Comparison of ENCODE assay signal across 9 mouse cellular contexts in the genomic region with DNA sequence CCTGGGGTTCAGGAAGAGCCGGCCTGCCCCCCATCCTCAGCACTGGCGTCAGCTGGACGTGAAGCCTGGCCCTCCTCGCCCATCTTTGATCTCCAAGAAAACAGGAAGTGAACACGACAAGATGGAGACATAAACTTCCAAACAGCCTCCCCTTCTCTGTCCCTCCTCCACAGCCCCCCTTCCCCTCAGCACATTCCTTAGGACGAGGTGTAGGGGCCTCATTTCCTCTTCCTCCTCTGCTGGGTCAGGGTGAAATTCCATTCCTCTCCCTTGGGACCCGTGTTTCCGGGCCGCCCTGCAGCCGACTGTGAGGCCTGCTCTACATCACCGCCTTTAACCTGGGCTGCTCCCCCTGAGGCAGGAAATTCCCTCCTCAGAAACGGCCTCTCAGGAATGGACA. TPM values are rescaled to one million over a fixed set of nuclear protein-coding genes. Genes with fewer than 3 reads are reported as not detected.
DNase-seq lines count a peak whose midpoint lies in the region; ATAC-seq and TF ChIP-seq lines count a peak whose summit lies in the region.
"Had no signal": no experiment of that assay in that cellular context is flagged by ENCODE, and none has a peak within 500 bp of the region (broad histone marks: within the 10 kb centered on the region; RNA-seq: fewer than 3 reads in every experiment).

No protein-coding gene starts in this region.

- H3K9ac ChIP-seq in midbrain, embryonic 16.5 days (ENCODE audit: low read depth, low read length) = no peak overlapping the region
- no peak overlapping the region for H3K9ac ChIP-seq in heart, adult 2 months (ENCODE audit: low read depth, low read length)
- H3K9ac ChIP-seq: midbrain, embryonic 12.5 days had no signal

- H3K79me2 ChIP-seq in heart, adult 2 months (replicated peaks; ENCODE audit: control insufficient read depth, insufficient read depth, low read length) = no peaks in the 10 kb centered on the region

- no peak overlapping the region for H3K4me2 ChIP-seq in midbrain, embryonic 16.5 days (ENCODE audit: low read length)
- H3K4me2 ChIP-seq: midbrain, embryonic 12.5 days had no signal

- no peaks in the 10 kb centered on the region for H3K9me3 ChIP-seq in midbrain, embryonic 10.5 days (replicated peaks)
- H3K9me3 ChIP-seq in midbrain, embryonic 16.5 days (replicated peaks; ENCODE audit: control insufficient read depth, low read length, poor library complexity, severe bottlenecking) = no peaks in the 10 kb centered on the region
- H3K9me3 ChIP-seq: midbrain, embryonic 12.5 days had no signal

- no peak overlapping the region for H3K4me3 ChIP-seq in midbrain, embryonic 10.5 days
- no peak overlapping the region for H3K4me3 ChIP-seq in midbrain, embryonic 16.5 days (ENCODE audit: low read depth, low read length)
- H3K4me3 ChIP-seq in heart, adult 2 months = no peak overlapping the region
- H3K4me3 ChIP-seq: midbrain, embryonic 12.5 days had no signal

- DNase-seq in midbrain, embryonic 10.5 days (ENCODE audit: low spot score) = no peak
- DNase-seq in heart, adult 2 months = peak; percentile 80 to 88
- DNase-seq in kidney, postnatal 10 days = peak; percentile 87
- DNase-seq in neural tube, embryonic 10.5 days (ENCODE audit: extremely low spot score, low spot score) = peak; percentile 44
- DNase-seq in retina, postnatal 1 day = no peak
- no peak for DNase-seq in ovary, postnatal 14 days (ENCODE audit: low spot score)
- no peak for DNase-seq in MN1 (ENCODE audit: low spot score)

- peaks cover 20% of the 10 kb centered on the region for H3K4me1 ChIP-seq in midbrain, embryonic 10.5 days
- H3K4me1 ChIP-seq in midbrain, embryonic 16.5 days (ENCODE audit: control insufficient read depth, insufficient read depth, low read length) = no peaks in the 10 kb centered on the region
- peaks cover 32% of the 10 kb centered on the region for H3K4me1 ChIP-seq in heart, adult 2 months (ENCODE audit: control insufficient read depth, insufficient read depth, low read length)

- peak overlapping the region; percentile 53 for H3K27ac ChIP-seq in midbrain, embryonic 10.5 days (replicated peaks)
- H3K27ac ChIP-seq in midbrain, embryonic 16.5 days (ENCODE audit: low read length) = no peak overlapping the region
- peak overlapping the region; percentile 90 for H3K27ac ChIP-seq in heart, adult 2 months
- H3K27ac ChIP-seq: midbrain, embryonic 12.5 days had no signal

- 0 out of 2 replicates have a peak, but pooled peaks have one; percentile 27 for TF ChIP-seq POLR2A in heart, adult 2 months (IDR thresholded peaks at IDR 0.05; ENCODE audit: insufficient read depth, low read depth, low read length)

- 67% methylated on average over 12 of the region's 12 CpGs for WGBS in midbrain, embryonic 10.5 days
- 77% methylated on average over 12 of the region's 12 CpGs for WGBS in midbrain, embryonic 16.5 days
- 28% methylated on average over 12 of the region's 12 CpGs for WGBS in heart, adult 2 months

- TF ChIP-seq EP300 in heart, adult 2 months (IDR thresholded peaks at IDR 0.05; ENCODE audit: insufficient read depth, low read depth, low read length) = peak; percentile 99

- no peak for ATAC-seq in midbrain, embryonic 16.5 days

- no peaks in the 10 kb centered on the region for H3K36me3 ChIP-seq in midbrain, embryonic 10.5 days
- no peaks in the 10 kb centered on the region for H3K36me3 ChIP-seq in midbrain, embryonic 16.5 days (ENCODE audit: control insufficient read depth, insufficient read depth, low read length)
- peaks cover 28% of the 10 kb centered on the region for H3K36me3 ChIP-seq in heart, adult 2 months (ENCODE audit: control insufficient read depth, insufficient read depth, low read length)
- H3K36me3 ChIP-seq: midbrain, embryonic 12.5 days had no signal

- no peaks in the 10 kb centered on the region for H3K27me3 ChIP-seq in midbrain, embryonic 10.5 days (ENCODE audit: low read depth, poor library complexity, severe bottlenecking)
- H3K27me3 ChIP-seq in midbrain, embryonic 16.5 days (ENCODE audit: control insufficient read depth, insufficient read depth, low read depth, low read length) = no peaks in the 10 kb centered on the region
- no peaks in the 10 kb centered on the region for H3K27me3 ChIP-seq in heart, adult 2 months (ENCODE audit: control insufficient read depth, insufficient read depth, low read length)
- H3K27me3 ChIP-seq: midbrain, embryonic 12.5 days had no signal

- intact Hi-C loops in heart, adult 2 months (cut with DNase I) = loop anchor here (1.0 to 2.0 kb wide), 2 partner anchors 10 to 17 kb away; partner anchors contain the start of gene Eng

- peak; percentile 26 for TF ChIP-seq CTCF in heart, adult 2 months (IDR thresholded peaks at IDR 0.05)

RNA-seq across cellular contexts. Expression of gene Eng, which starts 9.4 kb away (rescaled TPM):
- 25.6 and 29.2 TPM in 2 replicates for polyA plus RNA-seq in midbrain, embryonic 10.5 days (2016; fragmentation: Nextera tagmentation; extraction: Ambion mirVana)
- 27.2 and 30.3 TPM in 2 replicates for polyA plus RNA-seq in midbrain, embryonic 16.5 days (2015; fragmentation: Nextera tagmentation; extraction: Ambion mirVana)
- total RNA-seq in heart, adult 2 months (2021) = 100 to 1,000 TPM; 113 to 122 TPM
- 230 and 239 TPM in 2 replicates for polyA plus RNA-seq in heart, adult 2 months (2012; rRNA removed)

RNA-seq across cellular contexts. Expression of gene Ak1, which starts 34.3 kb away (rescaled TPM):
- polyA plus RNA-seq in midbrain, embryonic 10.5 days (2016; fragmentation: Nextera tagmentation; extraction: Ambion mirVana) = 26.4 and 30.3 TPM in 2 replicates
- polyA plus RNA-seq in midbrain, embryonic 16.5 days (2015; fragmentation: Nextera tagmentation; extraction: Ambion mirVana) = 107 and 108 TPM in 2 replicates
- total RNA-seq in heart, adult 2 months (2021) = 100 to 1,000 TPM; 606 to 670 TPM
- 584 and 623 TPM in 2 replicates for polyA plus RNA-seq in heart, adult 2 months (2012; rRNA removed)

RNA-seq across cellular contexts. Expression of gene Fpgs, which starts 48.1 kb away (rescaled TPM):
- 25.6 and 27.9 TPM in 2 replicates for polyA plus RNA-seq in midbrain, embryonic 10.5 days (2016; fragmentation: Nextera tagmentation; extraction: Ambion mirVana)
- 21.1 and 23.5 TPM in 2 replicates for polyA plus RNA-seq in midbrain, embryonic 16.5 days (2015; fragmentation: Nextera tagmentation; extraction: Ambion mirVana)
- total RNA-seq in heart, adult 2 months (2021) = 1 to 10 TPM; 4.6 to 5.7 TPM
- polyA plus RNA-seq in heart, adult 2 months (2012; rRNA removed) = 17.8 and 18.0 TPM in 2 replicates

RNA-seq across cellular contexts. Expression of gene St6galnac6, which starts 56.3 kb away (rescaled TPM):
- 10.8 and 11.9 TPM in 2 replicates for polyA plus RNA-seq in midbrain, embryonic 10.5 days (2016; fragmentation: Nextera tagmentation; extraction: Ambion mirVana)
- polyA plus RNA-seq in midbrain, embryonic 16.5 days (2015; fragmentation: Nextera tagmentation; extraction: Ambion mirVana) = 26.5 and 36.4 TPM in 2 replicates
- total RNA-seq in heart, adult 2 months (2021) = 100 to 1,000 TPM; 107 to 125 TPM
- 129 and 174 TPM in 2 replicates for polyA plus RNA-seq in heart, adult 2 months (2012; rRNA removed)

RNA-seq across cellular contexts. Expression of gene Cdk9, which starts 57.0 kb away (rescaled TPM):
- 119 and 132 TPM in 2 replicates for polyA plus RNA-seq in midbrain, embryonic 10.5 days (2016; fragmentation: Nextera tagmentation; extraction: Ambion mirVana)
- 61.3 and 67.3 TPM in 2 replicates for polyA plus RNA-seq in midbrain, embryonic 16.5 days (2015; fragmentation: Nextera tagmentation; extraction: Ambion mirVana)
- total RNA-seq in heart, adult 2 months (2021) = 10 to 100 TPM; 21.0 to 25.3 TPM
- polyA plus RNA-seq in heart, adult 2 months (2012; rRNA removed) = 42.3 and 49.3 TPM in 2 replicates

Comparison
In these comparisons a context has a peak if more than half of its experiments do, and no peak if none do; other contexts are left out.
1. DNase-seq: peak in heart, adult 2 months (2 of 2), kidney, postnatal 10 days (single experiment) and neural tube, embryonic 10.5 days (single experiment); none in midbrain, embryonic 10.5 days (single experiment), retina, postnatal 1 day (single experiment), ovary, postnatal 14 days (single experiment) and MN1 (single experiment).